Mouse (Mus musculus) liver, embryonic 12.5 days (tissue): ENCODE measurements around the gene Tom1. TPM values are rescaled to one million over a fixed set of nuclear protein-coding genes. Genes with fewer than 3 reads are reported as not detected.

Experiments used
- ATAC-seq: fragments of 200-750 bp; cut with Nextera tagmentation; 2 replicates; pipeline ENCODE4 v1.8.0; 2017; ENCODE audit warnings: moderate number of reproducible peaks, mild to moderate bottlenecking, moderate library complexity
- H3K27ac ChIP-seq: fragments of 300-500 bp; sonication (generic); 2 replicates; pipeline ENCODE4 v1.5.1; 2016; ENCODE audit warnings: mild to moderate bottlenecking
- H3K27me3 ChIP-seq: fragments of 300-500 bp; sonication (generic); replicated peaks from 2 replicates; pipeline ENCODE4 v1.6.1; 2016; ENCODE audit warnings: mild to moderate bottlenecking, moderate library complexity
- H3K36me3 ChIP-seq: fragments of 300-500 bp; sonication (generic); 2 replicates; pipeline ENCODE4 v1.6.1; 2016; ENCODE audit warnings: mild to moderate bottlenecking, moderate library complexity
- H3K4me1 ChIP-seq: fragments of 300-500 bp; sonication (generic); 2 replicates; pipeline ENCODE4 v1.6.1; 2016
- H3K4me2 ChIP-seq: fragments of 300-500 bp; sonication (generic); 2 replicates; pipeline ENCODE4 v1.6.1; 2016; ENCODE audit warnings: mild to moderate bottlenecking, moderate library complexity
- H3K4me3 ChIP-seq: fragments of 300-500 bp; sonication (generic); 2 replicates; pipeline ENCODE4 v1.5.1; 2016; ENCODE audit warnings: mild to moderate bottlenecking, moderate library complexity
- H3K9ac ChIP-seq: fragments of 300-500 bp; sonication (generic); 2 replicates; pipeline ENCODE4 v1.6.1; 2016; ENCODE audit warnings: mild to moderate bottlenecking, moderate library complexity
- H3K9me3 ChIP-seq: fragments of 300-500 bp; sonication (generic); replicated peaks from 2 replicates; pipeline ENCODE4 v1.6.1; 2016; ENCODE audit warnings: mild to moderate bottlenecking, moderate library complexity
- WGBS: fragments of 180-500 bp; shearing (Covaris S2); methylation state at CpG from one replicate; pipeline ENCODE4 v1.1.7; 2016; ENCODE audit not compliant: insufficient replicate concordance; 5-methylcytosine and 5-hydroxymethylcytosine counted together
- polyA plus RNA-seq: library from polyadenylated mRNA; unstranded; fragments of >200 nt; fragmentation: Nextera tagmentation; extraction: Ambion mirVana; gene quantifications from 2 replicates; pipeline ENCODE4 v1.2.1, GENCODE M21; 2016

Tom1 gene
- polyA plus RNA-seq, 1 experiment from 2014 or later = 16.1 TPM

- Histone ChIP-seq H3K27ac (no peak overlapping the region), H3K36me3 (no peaks in the 10 kb centered on the region)
- 61% methylated on average over 9 of the region's 9 CpGs for WGBS
Measured at GRCm38 (mm10) chr8:75081364-75082040, 48.0 kb downstream of the Tom1 start.

GRCm38 (mm10) chr8:75082181-75082805, 48.8 kb downstream of the Tom1 start:
- Histone ChIP-seq H3K27ac (peak overlapping the region; percentile 86; the same call in 1 of the 2 replicates), H3K9ac (no peak overlapping the region), H3K4me3 (no peak overlapping the region), H3K36me3 (no peaks in the 10 kb centered on the region), H3K4me2 (peak overlapping the region; percentile 79), H3K27me3 (no peaks in the 10 kb centered on the region), H3K4me1 (peaks cover 55% of the 10 kb centered on the region), H3K9me3 (no peaks in the 10 kb centered on the region)
- no peak for ATAC-seq
- WGBS = 63% methylated on average over 6 of the region's 6 CpGs

More at GRCm38 (mm10) chr8:75081364-75082040, 48.0 kb downstream of the Tom1 start:
- ATAC-seq = no peak
- Histone ChIP-seq H3K4me3 (no peak overlapping the region), H3K9me3 (no peaks in the 10 kb centered on the region), H3K4me2 (no peak overlapping the region), H3K4me1 (peaks cover 54% of the 10 kb centered on the region), H3K9ac (no peak overlapping the region), H3K27me3 (no peaks in the 10 kb centered on the region)

- H3K27me3 ChIP-seq = peaks cover 2% of the 10 kb centered on the region
- peak; percentile 95 for ATAC-seq
- peak overlapping the region; percentile 86 for H3K27ac ChIP-seq
- peak overlapping the region; percentile 79 for H3K4me2 ChIP-seq
- 3% methylated on average over 17 of the region's 17 CpGs for WGBS
- H3K36me3 ChIP-seq = no peaks in the 10 kb centered on the region
- peak overlapping the region; percentile 60 for H3K4me3 ChIP-seq
- peak overlapping the region; percentile 78 for H3K9ac ChIP-seq
- no peaks in the 10 kb centered on the region for H3K9me3 ChIP-seq
- H3K4me1 ChIP-seq = peaks cover 57% of the 10 kb centered on the region
Measured at GRCm38 (mm10) chr8:75083846-75084245, 50.3 kb downstream of the Tom1 start.

- peaks cover 60% of the 10 kb centered on the region for H3K4me1 ChIP-seq
- peak overlapping the region; percentile 71 for H3K27ac ChIP-seq
- H3K36me3 ChIP-seq = no peaks in the 10 kb centered on the region
- 30% methylated on average over 3 of the region's 3 CpGs for WGBS
- peak overlapping the region; percentile 37; the same call in 1 of the 2 replicates for H3K9ac ChIP-seq
- H3K4me2 ChIP-seq = peak overlapping the region; percentile 79
- H3K4me3 ChIP-seq = no peak overlapping the region; the same call in 1 of the 2 replicates
- no peak for ATAC-seq
- no peaks in the 10 kb centered on the region for H3K9me3 ChIP-seq
- H3K27me3 ChIP-seq = peaks cover 9% of the 10 kb centered on the region
Measured at GRCm38 (mm10) chr8:75084382-75085064, 51.0 kb downstream of the Tom1 start.

- WGBS = 27% methylated on average over 2 of the region's 2 CpGs
- no peak overlapping the region for H3K4me2 ChIP-seq
- H3K4me1 ChIP-seq = peaks cover 66% of the 10 kb centered on the region
- H3K27ac ChIP-seq = peak overlapping the region; percentile 71; the same call in 1 of the 2 replicates
- no peak overlapping the region for H3K9ac ChIP-seq
- H3K4me3 ChIP-seq = no peak overlapping the region
- ATAC-seq = no peak
- H3K36me3 ChIP-seq = no peaks in the 10 kb centered on the region
- peaks cover 23% of the 10 kb centered on the region for H3K27me3 ChIP-seq
- H3K9me3 ChIP-seq = no peaks in the 10 kb centered on the region
Measured at GRCm38 (mm10) chr8:75086002-75086401, 52.5 kb downstream of the Tom1 start.

- Histone ChIP-seq H3K4me2 (no peak overlapping the region), H3K27me3 (peaks cover 35% of the 10 kb centered on the region), H3K36me3 (no peaks in the 10 kb centered on the region), H3K9me3 (no peaks in the 10 kb centered on the region), H3K4me1 (peaks cover 59% of the 10 kb centered on the region), H3K27ac (no peak overlapping the region), H3K4me3 (no peak overlapping the region), H3K9ac (no peak overlapping the region)
- ATAC-seq = no peak
Measured at GRCm38 (mm10) chr8:75087127-75087526, 53.6 kb downstream of the Tom1 start.

- Histone ChIP-seq H3K27me3 (peaks cover 55% of the 10 kb centered on the region), H3K9ac (no peak overlapping the region), H3K27ac (peak overlapping the region; percentile 73), H3K4me3 (no peak overlapping the region), H3K36me3 (no peaks in the 10 kb centered on the region), H3K4me2 (peak overlapping the region; percentile 16), H3K9me3 (no peaks in the 10 kb centered on the region), H3K4me1 (peaks cover 49% of the 10 kb centered on the region)
- peak; percentile 42 for ATAC-seq
- WGBS = 11% methylated on average over 6 of the region's 6 CpGs
Measured at GRCm38 (mm10) chr8:75088989-75089881, 55.7 kb downstream of the Tom1 start.

GRCm38 (mm10) chr8:75090781-75091365, 57.4 kb downstream of the Tom1 start:
- Histone ChIP-seq H3K36me3 (no peaks in the 10 kb centered on the region), H3K4me2 (no peak overlapping the region), H3K9ac (no peak overlapping the region), H3K27me3 (peaks cover 68% of the 10 kb centered on the region), H3K4me3 (no peak overlapping the region), H3K4me1 (peaks cover 33% of the 10 kb centered on the region), H3K9me3 (no peaks in the 10 kb centered on the region), H3K27ac (no peak overlapping the region)
- no peak for ATAC-seq
- 54% methylated on average over 4 of the region's 4 CpGs for WGBS

GRCm38 (mm10) chr8:75093399-75094156, 60.1 kb downstream of the Tom1 start, which contains the start of gene Hmox1:
Hmox1 (plus strand) TSS chr8:75093621.
- WGBS = 1% methylated on average over 36 of the region's 36 CpGs

GRCm38 (mm10) chr8:75102956-75103355, 69.5 kb downstream of the Tom1 start:
- Histone ChIP-seq H3K27ac (no peak overlapping the region), H3K4me1 (peaks cover 5% of the 10 kb centered on the region), H3K4me3 (no peak overlapping the region), H3K36me3 (0 out of 2 replicates have a peak, but pooled peaks cover 8% of the 10 kb centered on the region), H3K27me3 (no peaks in the 10 kb centered on the region), H3K9me3 (no peaks in the 10 kb centered on the region), H3K9ac (no peak overlapping the region), H3K4me2 (no peak overlapping the region)
- ATAC-seq = no peak
- 71% methylated on average over 4 of the region's 4 CpGs for WGBS

More at GRCm38 (mm10) chr8:75093399-75094156, 60.1 kb downstream of the Tom1 start, which contains the start of gene Hmox1:
- H3K9me3 ChIP-seq = no peaks in the 10 kb centered on the region
- peak within 1 kb of the TSS; percentile 20; the same call in 1 of the 2 replicates for H3K27ac ChIP-seq
- peak within 1 kb of the TSS; percentile 65 for H3K4me3 ChIP-seq
- peaks cover 26% of the 10 kb centered on the region for H3K4me1 ChIP-seq
- peak; percentile 76 for ATAC-seq
- H3K9ac ChIP-seq = peak within 1 kb of the TSS; percentile 62
- H3K4me2 ChIP-seq = peak within 1 kb of the TSS; percentile 82
- peaks cover 75% of the 10 kb centered on the region for H3K27me3 ChIP-seq
- peaks cover 10% of the 10 kb centered on the region; the same call in 1 of the 2 replicates for H3K36me3 ChIP-seq
